Mouse (Mus musculus) forebrain, embryonic 13.5 days (tissue): ENCODE results near the gene Tacc3. TPM values are rescaled to one million over a fixed set of nuclear protein-coding genes. Genes with fewer than 3 reads are reported as not detected.

ENCODE experiments used
- ATAC-seq: fragments of 200-750 bp; cut with Nextera tagmentation; 2 replicates; pipeline ENCODE4 v1.8.0; 2017
- H3K27ac ChIP-seq: fragments of 300-500 bp; sonication (generic); 2 replicates; pipeline ENCODE4 v1.5.1; 2015; ENCODE audit warnings: inconsistent platforms, mild to moderate bottlenecking, moderate library complexity
- H3K27me3 ChIP-seq: fragments of 300-500 bp; sonication (generic); 2 replicates; pipeline ENCODE4 v1.6.1; 2015; ENCODE audit warnings: mild to moderate bottlenecking, inconsistent platforms
- H3K36me3 ChIP-seq: fragments of 300-500 bp; sonication (generic); 2 replicates; pipeline ENCODE4 v1.6.1; 2015; ENCODE audit warnings: mild to moderate bottlenecking, inconsistent platforms; ENCODE audit not compliant: poor library complexity, severe bottlenecking
- H3K4me1 ChIP-seq: fragments of 300-500 bp; sonication (generic); 2 replicates; pipeline ENCODE4 v1.6.1; 2015; ENCODE audit warnings: inconsistent platforms
- H3K4me2 ChIP-seq: fragments of 300-500 bp; sonication (generic); 2 replicates; pipeline ENCODE4 v1.6.1; 2015; ENCODE audit warnings: inconsistent platforms, mild to moderate bottlenecking, moderate library complexity
- H3K4me3 ChIP-seq: fragments of 300-500 bp; sonication (generic); 2 replicates; pipeline ENCODE4 v1.5.1; 2015; ENCODE audit warnings: mild to moderate bottlenecking, inconsistent platforms
- H3K9ac ChIP-seq: fragments of 300-500 bp; sonication (generic); 2 replicates; pipeline ENCODE4 v1.6.1; 2015; ENCODE audit warnings: mild to moderate bottlenecking, inconsistent platforms
- H3K9me3 ChIP-seq: fragments of 300-500 bp; sonication (generic); replicated peaks from 2 replicates; pipeline ENCODE4 v1.6.1; 2016; ENCODE audit warnings: inconsistent platforms
- WGBS: fragments of 180-500 bp; shearing (Covaris S2); methylation state at CpG from one replicate; pipeline ENCODE4 v1.1.7; 2015; 5-methylcytosine and 5-hydroxymethylcytosine counted together
- polyA plus RNA-seq: library from polyadenylated mRNA; unstranded; fragments of >200 nt; fragmentation: Nextera tagmentation; extraction: Ambion mirVana; gene quantifications from 2 replicates; pipeline ENCODE4 v1.2.1, GENCODE M21; 2015

Gene Tacc3
- polyA plus RNA-seq, 1 experiment from 2014 or later: 189 TPM

- H3K36me3 ChIP-seq: no peaks in the 10 kb centered on the region
- H3K9me3 ChIP-seq: no peaks in the 10 kb centered on the region
- peak overlapping the region; percentile 92 for H3K27ac ChIP-seq
- H3K4me1 ChIP-seq: peaks cover 97% of the 10 kb centered on the region
- peak overlapping the region; percentile 14; the same call in 1 of the 2 replicates for H3K4me2 ChIP-seq
- H3K27me3 ChIP-seq: peaks cover 42% of the 10 kb centered on the region
- H3K4me3 ChIP-seq: no peak overlapping the region
- peak; percentile 71 for ATAC-seq
- 3% methylated on average over 13 of the region's 13 CpGs for WGBS
- H3K9ac ChIP-seq: peak overlapping the region; percentile 32; the same call in 1 of the 2 replicates
Observed at GRCm38 (mm10) chr5:33697947-33698512, 40.1 kb downstream of the Tacc3 start.

- H3K4me2 ChIP-seq: peak overlapping the region; percentile 14; the same call in 1 of the 2 replicates
- WGBS: 62% methylated on average over 5 of the region's 5 CpGs
- no peak overlapping the region for H3K4me3 ChIP-seq
- peaks cover 96% of the 10 kb centered on the region for H3K4me1 ChIP-seq
- no peak overlapping the region for H3K9ac ChIP-seq
- H3K27ac ChIP-seq: peak overlapping the region; percentile 75
- ATAC-seq: no peak
- H3K27me3 ChIP-seq: peaks cover 38% of the 10 kb centered on the region
- H3K36me3 ChIP-seq: no peaks in the 10 kb centered on the region
- no peaks in the 10 kb centered on the region for H3K9me3 ChIP-seq
Observed at GRCm38 (mm10) chr5:33698669-33699068, 40.7 kb downstream of the Tacc3 start.

- H3K36me3 ChIP-seq: no peaks in the 10 kb centered on the region
- H3K9ac ChIP-seq: no peak overlapping the region
- peaks cover 30% of the 10 kb centered on the region for H3K27me3 ChIP-seq
- no peak overlapping the region for H3K4me3 ChIP-seq
- H3K27ac ChIP-seq: peak overlapping the region; percentile 75
- no peak overlapping the region for H3K4me2 ChIP-seq
- peaks cover 96% of the 10 kb centered on the region for H3K4me1 ChIP-seq
- no peak for ATAC-seq
- WGBS: 44% methylated on average over 13 of the region's 13 CpGs
- no peaks in the 10 kb centered on the region for H3K9me3 ChIP-seq
Observed at GRCm38 (mm10) chr5:33700010-33700409, 42.1 kb downstream of the Tacc3 start.

- H3K4me1 ChIP-seq: peaks cover 96% of the 10 kb centered on the region
- no peak overlapping the region for H3K4me2 ChIP-seq
- WGBS: 86% methylated on average over 11 of the region's 11 CpGs
- H3K9me3 ChIP-seq: no peaks in the 10 kb centered on the region
- no peak overlapping the region for H3K4me3 ChIP-seq
- H3K27me3 ChIP-seq: peaks cover 25% of the 10 kb centered on the region
- no peak for ATAC-seq
- H3K9ac ChIP-seq: 0 out of 2 replicates have a peak overlapping the region, but pooled peaks have one; percentile 14
- no peaks in the 10 kb centered on the region for H3K36me3 ChIP-seq
- 0 out of 2 replicates have a peak overlapping the region, but pooled peaks have one; percentile 11 for H3K27ac ChIP-seq
Observed at GRCm38 (mm10) chr5:33701832-33702231, 43.9 kb downstream of the Tacc3 start.

- no peaks in the 10 kb centered on the region for H3K9me3 ChIP-seq
- peaks cover 20% of the 10 kb centered on the region for H3K27me3 ChIP-seq
- peak; percentile 61 for ATAC-seq
- 17% methylated on average over 8 of the region's 8 CpGs for WGBS
- no peaks in the 10 kb centered on the region for H3K36me3 ChIP-seq
- no peak overlapping the region for H3K4me2 ChIP-seq
- H3K27ac ChIP-seq: peak overlapping the region; percentile 84
- H3K4me1 ChIP-seq: peaks cover 80% of the 10 kb centered on the region
- H3K4me3 ChIP-seq: no peak overlapping the region
- no peak overlapping the region for H3K9ac ChIP-seq
Observed at GRCm38 (mm10) chr5:33703999-33704398, 46.1 kb downstream of the Tacc3 start.

- Histone ChIP-seq H3K36me3 (no peaks in the 10 kb centered on the region), H3K4me2 (peak overlapping the region; percentile 25), H3K27ac (peak overlapping the region; percentile 84), H3K9ac (peak overlapping the region; percentile 46; the same call in 1 of the 2 replicates), H3K27me3 (peaks cover 16% of the 10 kb centered on the region), H3K4me1 (peaks cover 69% of the 10 kb centered on the region), H3K9me3 (no peaks in the 10 kb centered on the region), H3K4me3 (no peak overlapping the region)
- peak; percentile 84 for ATAC-seq
- WGBS: 4% methylated on average over 11 of the region's 11 CpGs
Observed at GRCm38 (mm10) chr5:33704945-33705611, 47.1 kb downstream of the Tacc3 start.

- Histone ChIP-seq H3K27ac (peak overlapping the region; percentile 84), H3K4me1 (peaks cover 62% of the 10 kb centered on the region), H3K36me3 (no peaks in the 10 kb centered on the region), H3K9ac (peak overlapping the region; percentile 46; the same call in 1 of the 2 replicates), H3K27me3 (peaks cover 16% of the 10 kb centered on the region), H3K4me3 (no peak overlapping the region), H3K9me3 (no peaks in the 10 kb centered on the region), H3K4me2 (peak overlapping the region; percentile 25; the same call in 1 of the 2 replicates)
- 15% methylated on average over 9 of the region's 9 CpGs for WGBS
- ATAC-seq: no peak; the same call in 1 of the 2 replicates
Observed at GRCm38 (mm10) chr5:33705612-33706349, 47.9 kb downstream of the Tacc3 start.

GRCm38 (mm10) chr5:33706350-33706629 is 48.4 kb downstream of the Tacc3 start:
- no peak overlapping the region for H3K4me2 ChIP-seq

GRCm38 (mm10) chr5:33707163-33707562 is 49.2 kb downstream of the Tacc3 start:
- Histone ChIP-seq H3K9me3 (no peaks in the 10 kb centered on the region), H3K4me3 (no peak overlapping the region), H3K4me1 (peaks cover 50% of the 10 kb centered on the region), H3K27me3 (peaks cover 6% of the 10 kb centered on the region; the same call in 1 of the 2 replicates), H3K4me2 (no peak overlapping the region), H3K9ac (no peak overlapping the region), H3K36me3 (no peaks in the 10 kb centered on the region), H3K27ac (no peak overlapping the region)
- 77% methylated on average over 4 of the region's 4 CpGs for WGBS
- ATAC-seq: no peak

More at GRCm38 (mm10) chr5:33706350-33706629, 48.4 kb downstream of the Tacc3 start:
- Histone ChIP-seq H3K27me3 (peaks cover 13% of the 10 kb centered on the region), H3K9me3 (no peaks in the 10 kb centered on the region), H3K27ac (peak overlapping the region; percentile 84), H3K36me3 (no peaks in the 10 kb centered on the region), H3K4me1 (peaks cover 58% of the 10 kb centered on the region), H3K4me3 (no peak overlapping the region), H3K9ac (no peak overlapping the region)
- WGBS: 88% methylated on average over 1 of the region's 1 CpGs
- ATAC-seq: no peak

- H3K27me3 ChIP-seq: 0 out of 2 replicates have a peak, but pooled peaks cover 2% of the 10 kb centered on the region
- H3K9me3 ChIP-seq: no peaks in the 10 kb centered on the region
- no peak overlapping the region for H3K27ac ChIP-seq
- 26% methylated on average over 2 of the region's 2 CpGs for WGBS
- no peak overlapping the region for H3K9ac ChIP-seq
- ATAC-seq: no peak
- H3K4me2 ChIP-seq: no peak overlapping the region
- no peak overlapping the region for H3K4me3 ChIP-seq
- no peaks in the 10 kb centered on the region for H3K36me3 ChIP-seq
- peaks cover 33% of the 10 kb centered on the region for H3K4me1 ChIP-seq
Observed at GRCm38 (mm10) chr5:33709037-33709436, 51.1 kb downstream of the Tacc3 start.

GRCm38 (mm10) chr5:33712550-33712949 is 54.6 kb downstream of the Tacc3 start:
- no peak overlapping the region for H3K4me2 ChIP-seq
- no peak overlapping the region for H3K4me3 ChIP-seq
- WGBS: 80% methylated on average over 2 of the region's 2 CpGs
- H3K9ac ChIP-seq: no peak overlapping the region
- no peaks in the 10 kb centered on the region for H3K9me3 ChIP-seq
- no peaks in the 10 kb centered on the region for H3K36me3 ChIP-seq
- 0 out of 2 replicates have a peak, but pooled peaks cover 3% of the 10 kb centered on the region for H3K27me3 ChIP-seq
- no peak overlapping the region for H3K27ac ChIP-seq
- H3K4me1 ChIP-seq: no peaks in the 10 kb centered on the region; the same call in 1 of the 2 replicates
- ATAC-seq: no peak

- no peak for ATAC-seq
- Histone ChIP-seq H3K9me3 (no peaks in the 10 kb centered on the region), H3K9ac (no peak overlapping the region), H3K4me3 (no peak overlapping the region), H3K4me2 (no peak overlapping the region), H3K27me3 (peaks cover 15% of the 10 kb centered on the region), H3K27ac (no peak overlapping the region), H3K36me3 (no peaks in the 10 kb centered on the region), H3K4me1 (no peaks in the 10 kb centered on the region; the same call in 1 of the 2 replicates)
- 68% methylated on average over 2 of the region's 2 CpGs for WGBS
Observed at GRCm38 (mm10) chr5:33715182-33715581, 57.3 kb downstream of the Tacc3 start.
